Mouse (Mus musculus): ENCODE results near the gene Ppp1r2. TPM values are rescaled to one million over a fixed set of nuclear protein-coding genes. Genes with fewer than 3 reads are reported as not detected.

Ppp1r2 gene
- total RNA-seq, 2 experiments from 2014 or later = 76.9 to 79.3 TPM

DNA sequence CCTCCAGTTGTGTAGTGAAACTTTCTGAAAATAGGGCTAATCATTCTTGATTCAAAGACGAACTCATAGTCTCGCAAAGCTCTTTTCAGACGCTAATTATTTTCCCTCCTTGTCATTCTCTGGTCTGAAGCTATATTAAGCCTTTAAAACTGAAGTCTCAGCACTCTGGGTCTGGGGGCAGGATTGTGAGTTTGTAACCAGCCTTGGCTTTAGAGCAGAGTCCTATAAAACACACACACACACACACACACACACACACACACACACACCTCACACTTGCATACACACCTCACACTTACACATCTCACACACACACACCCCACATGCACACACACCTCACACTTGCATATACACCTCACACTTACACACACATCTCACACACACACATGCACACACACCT lies 40.7 kb downstream of the Ppp1r2 start:
- no peak for DNase-seq

DNA sequence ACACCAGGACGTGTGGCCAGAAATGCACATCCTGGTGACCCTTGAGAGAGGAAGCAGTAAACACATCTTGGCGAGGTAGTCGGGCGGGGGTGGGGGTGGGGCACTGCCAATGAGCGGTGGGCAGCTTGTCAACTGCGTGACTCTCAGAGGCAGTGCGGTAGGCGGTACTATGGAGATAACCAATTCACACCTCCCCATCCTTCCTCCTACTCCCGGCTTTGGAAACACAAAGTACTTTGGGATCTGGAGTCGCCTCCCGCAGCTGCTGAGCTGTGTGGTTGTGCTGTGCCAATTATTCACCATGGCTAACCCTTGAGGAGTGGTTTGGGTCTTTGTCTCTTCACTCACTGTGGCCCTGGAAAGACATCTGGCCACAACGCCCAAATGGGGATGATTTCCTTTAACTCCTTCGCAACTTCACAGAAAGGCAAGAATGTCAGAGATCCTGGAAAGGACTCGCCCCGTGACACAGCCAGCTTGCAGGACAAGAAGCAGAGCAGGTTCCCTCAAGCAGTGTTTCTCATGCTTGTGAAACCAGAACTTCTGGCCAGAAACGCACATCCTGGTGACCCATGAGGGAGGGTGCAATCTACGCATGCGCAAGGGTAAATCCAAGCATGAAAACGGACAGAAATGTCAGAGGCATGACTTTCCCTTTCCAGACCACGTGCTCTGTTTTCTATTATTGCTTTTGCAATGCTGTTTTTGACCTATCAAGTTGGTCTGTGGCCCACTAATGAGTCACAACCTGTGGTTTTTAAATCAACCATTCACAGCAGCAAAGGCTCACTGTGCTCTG lies 41.3 kb downstream of the Ppp1r2 start:
- DNase-seq = peak; percentile 65

DNA sequence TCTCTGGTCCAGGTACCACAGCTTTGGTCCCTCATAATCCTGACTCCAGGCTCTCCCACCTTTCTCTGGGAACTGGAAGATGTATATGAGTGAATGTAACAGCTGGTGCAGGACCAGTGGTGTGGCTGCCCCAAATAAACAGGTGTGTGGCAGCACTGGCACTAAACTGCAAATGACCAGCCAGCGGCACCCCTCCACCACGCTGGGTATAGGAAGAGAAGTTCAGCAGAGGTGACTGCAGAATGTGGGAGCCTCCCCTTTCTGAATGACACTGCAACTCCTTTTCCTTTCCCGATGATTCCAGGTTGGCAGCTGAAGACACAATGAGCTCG lies 41.9 kb downstream of the Ppp1r2 start:
- peak; percentile 12 for DNase-seq

DNA sequence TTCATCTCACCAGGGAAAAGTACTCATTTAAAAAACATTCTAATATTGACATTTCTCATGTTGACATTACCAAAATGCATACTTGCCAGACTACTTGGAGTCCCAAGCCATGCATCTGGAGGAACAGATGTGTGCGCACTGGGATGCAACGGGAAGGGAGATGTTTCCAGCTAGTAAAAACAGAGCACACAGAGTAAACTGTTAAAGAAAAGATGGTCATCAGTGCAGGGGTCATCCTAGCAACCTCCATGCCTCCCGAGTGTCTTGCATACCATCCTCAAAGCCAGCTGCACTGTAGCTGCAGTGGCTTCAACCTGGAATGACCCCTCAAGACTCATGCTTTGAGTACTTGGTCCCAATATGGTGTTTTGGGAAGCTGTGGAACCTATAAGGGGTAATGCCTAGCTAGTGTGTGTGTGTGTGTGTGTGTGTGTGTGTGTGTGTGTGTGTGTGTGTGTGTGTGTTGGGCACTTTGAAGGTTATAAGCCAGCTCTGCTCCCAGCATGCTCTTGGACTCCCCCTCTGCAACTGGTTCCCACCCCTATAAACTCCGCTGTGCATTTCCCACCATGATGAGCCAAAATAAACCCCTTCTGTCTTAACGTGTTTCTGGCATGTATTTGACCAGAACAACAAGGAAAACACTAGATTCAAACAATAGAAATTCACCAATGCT lies 42.4 kb downstream of the Ppp1r2 start:
- DNase-seq = no peak

DNA sequence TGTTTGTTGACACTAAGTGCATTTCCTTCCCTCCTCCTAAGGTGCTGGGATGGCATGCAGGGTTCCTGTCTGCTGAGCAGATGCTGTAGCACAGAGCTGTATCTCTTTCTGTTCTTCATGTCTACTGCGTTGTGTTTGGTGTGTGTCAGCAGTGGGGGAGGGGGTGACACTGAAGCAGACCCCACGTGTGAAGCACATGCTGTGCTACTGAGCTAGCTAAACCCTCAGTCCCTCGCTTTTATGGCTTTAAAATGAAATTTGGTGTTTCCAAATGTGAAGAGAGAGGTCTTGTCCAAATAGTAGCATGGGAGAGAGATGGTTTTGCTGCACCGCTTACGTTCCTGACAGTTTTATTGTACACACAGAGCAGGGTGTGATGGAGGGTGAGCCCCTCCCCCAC lies 43.5 kb downstream of the Ppp1r2 start:
- DNase-seq = no peak

DNA sequence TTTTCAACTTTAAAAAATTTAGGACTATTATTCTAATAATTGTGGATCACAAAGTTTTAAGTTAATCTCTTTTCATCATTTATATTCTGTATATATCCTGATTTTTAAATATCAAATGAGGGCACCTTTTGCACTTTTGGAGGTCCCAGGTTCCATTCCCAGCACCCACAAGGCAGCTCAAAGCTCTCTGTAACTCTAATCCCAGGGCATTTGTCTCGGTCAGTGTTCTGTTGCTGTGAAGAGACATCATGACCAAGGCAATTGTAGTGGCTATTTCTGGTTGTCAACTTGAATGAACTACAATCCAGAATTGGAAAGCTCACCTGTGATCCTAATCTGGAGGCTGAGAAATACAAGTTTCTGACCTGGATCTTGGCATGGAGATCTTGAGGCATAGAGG lies 47.3 kb downstream of the Ppp1r2 start:
- DNase-seq = no peak

DNA sequence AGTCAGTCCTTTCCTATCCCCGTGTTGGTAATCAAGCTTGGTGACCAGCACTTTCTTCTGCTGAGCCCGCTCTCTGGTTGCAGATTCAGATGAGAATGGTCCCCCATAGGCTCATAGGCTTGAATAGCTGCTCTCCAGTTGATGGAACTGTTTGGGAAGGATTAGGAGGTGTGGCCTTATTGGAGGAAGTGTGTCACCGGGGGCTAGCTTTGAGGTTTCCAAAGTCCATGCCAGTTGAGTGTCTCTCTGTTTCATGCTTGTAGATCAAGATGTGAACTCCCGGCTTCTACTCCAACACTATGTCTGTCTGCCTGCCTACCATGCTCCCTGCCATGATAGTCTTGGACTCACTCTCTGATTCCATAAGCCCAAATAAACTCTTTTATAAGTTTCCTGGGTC lies 59.8 kb downstream of the Ppp1r2 start:
- DNase-seq = no peak

DNA sequence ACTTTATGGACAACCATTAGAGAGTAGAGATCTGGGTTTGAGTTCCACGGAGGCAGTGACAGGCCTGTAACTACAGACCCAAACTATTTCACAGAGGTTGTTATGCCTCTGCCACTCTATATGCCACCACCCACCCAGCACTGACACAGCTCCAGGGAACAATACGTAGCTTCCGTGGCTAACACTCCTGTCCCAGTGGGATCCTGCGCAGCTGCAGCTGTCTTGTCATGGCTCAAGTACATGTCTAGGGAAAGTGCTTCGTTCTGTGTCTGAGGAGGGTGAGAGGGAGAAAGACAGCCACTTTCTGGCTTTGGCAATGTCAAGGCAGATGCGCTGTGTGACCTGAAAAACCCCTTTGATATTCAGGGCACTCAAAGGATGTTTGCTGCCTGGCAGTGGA lies 61.6 kb downstream of the Ppp1r2 start:
- no peak for DNase-seq

DNA sequence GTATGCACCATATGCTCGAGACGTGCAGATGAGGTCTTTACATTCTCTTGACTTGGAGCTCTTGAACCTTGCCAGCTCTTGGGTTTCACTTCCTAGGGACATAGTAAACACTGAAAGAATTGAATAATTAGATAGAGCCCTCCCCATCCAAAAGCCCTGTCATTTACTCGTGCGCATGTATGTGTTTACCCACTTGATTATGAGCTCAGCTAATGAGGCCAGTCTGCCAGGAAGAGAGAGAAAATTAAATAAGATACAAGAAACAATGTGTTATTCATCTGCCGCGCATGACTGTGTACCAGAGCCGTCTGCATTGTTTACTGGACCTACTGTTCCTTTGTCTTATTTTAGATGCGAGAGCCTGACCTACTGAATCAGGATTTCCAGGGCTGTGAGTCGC lies 63.6 kb downstream of the Ppp1r2 start:
- no peak for DNase-seq

DNA sequence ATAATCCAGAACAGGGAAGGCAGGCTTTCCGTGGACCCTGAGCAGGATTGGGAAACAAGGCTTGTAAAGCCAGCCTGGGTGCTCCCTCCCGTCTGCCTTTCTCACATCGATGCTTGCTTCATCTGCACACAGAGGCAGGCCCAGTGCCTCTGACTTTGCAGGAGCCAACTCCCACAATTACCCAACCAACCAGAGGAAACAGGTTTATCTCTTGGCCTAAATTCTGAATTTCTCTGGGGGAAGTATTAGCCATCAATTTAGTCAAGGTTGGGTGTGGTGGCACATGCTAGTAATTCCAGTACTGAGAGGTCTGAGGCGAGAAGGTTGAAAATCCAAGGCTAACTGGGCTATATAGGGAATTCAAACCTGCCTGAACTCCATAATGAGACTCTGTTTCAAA lies 64.6 kb downstream of the Ppp1r2 start:
- no peak for DNase-seq

DNA sequence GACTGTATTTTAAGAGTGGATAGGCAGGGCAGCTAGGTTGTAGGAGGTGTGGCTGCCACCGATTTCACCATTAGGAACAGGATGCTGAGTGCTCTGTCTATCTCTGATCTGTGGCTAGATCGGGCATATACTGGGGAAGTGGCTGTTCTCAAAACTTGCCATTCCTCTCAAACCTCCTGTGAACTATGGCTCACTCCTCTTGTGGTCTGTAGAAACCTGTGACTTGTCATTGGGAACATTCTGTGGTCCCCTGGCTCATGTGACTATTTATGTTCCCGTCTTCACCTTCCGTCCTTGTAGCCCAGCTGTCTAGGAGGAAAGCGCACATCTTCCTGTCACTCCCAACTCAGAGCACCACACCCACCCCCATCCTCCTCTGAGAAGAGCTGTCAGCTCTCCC lies 65.2 kb downstream of the Ppp1r2 start:
- DNase-seq = no peak

DNA sequence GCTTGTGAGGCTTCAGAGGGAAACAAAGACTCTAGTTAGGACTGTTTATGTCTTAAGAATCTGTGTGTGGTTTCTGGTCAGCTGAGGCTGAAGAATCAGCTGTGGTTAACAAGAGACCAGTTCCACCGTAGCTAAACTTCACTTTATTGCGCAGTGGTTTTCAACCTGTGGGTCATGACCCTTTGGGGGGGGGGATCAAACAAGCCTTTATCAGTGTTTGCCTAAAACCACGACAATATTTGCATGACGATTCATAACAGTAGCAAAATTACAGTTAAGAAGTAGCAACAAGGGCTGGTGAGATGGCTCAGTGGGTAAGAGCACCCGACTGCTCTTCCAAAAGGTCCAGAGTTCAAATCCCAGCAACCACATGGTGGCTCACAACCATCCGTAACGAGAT lies 69.4 kb downstream of the Ppp1r2 start:
- DNase-seq = no peak

DNA sequence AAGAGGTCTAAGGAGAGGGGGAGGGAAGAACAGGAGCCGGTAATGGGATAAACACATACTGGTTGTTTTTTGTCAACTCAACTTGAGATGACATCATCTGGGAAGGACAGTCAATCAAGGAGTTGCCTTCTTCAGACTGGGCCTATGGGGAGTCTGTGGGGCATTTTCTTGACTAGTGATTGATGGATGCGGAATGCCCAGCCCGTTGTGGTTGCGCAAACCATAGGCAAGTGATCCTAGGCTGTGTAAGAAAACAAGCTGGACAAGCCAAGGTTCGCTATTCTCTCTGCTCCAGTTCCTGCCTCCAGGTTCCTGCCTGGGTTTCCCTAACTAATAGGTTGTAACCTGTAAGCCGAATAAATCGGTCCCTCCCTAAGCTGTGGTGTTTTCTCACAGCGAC lies 69.9 kb downstream of the Ppp1r2 start:
- DNase-seq = no peak

DNA sequence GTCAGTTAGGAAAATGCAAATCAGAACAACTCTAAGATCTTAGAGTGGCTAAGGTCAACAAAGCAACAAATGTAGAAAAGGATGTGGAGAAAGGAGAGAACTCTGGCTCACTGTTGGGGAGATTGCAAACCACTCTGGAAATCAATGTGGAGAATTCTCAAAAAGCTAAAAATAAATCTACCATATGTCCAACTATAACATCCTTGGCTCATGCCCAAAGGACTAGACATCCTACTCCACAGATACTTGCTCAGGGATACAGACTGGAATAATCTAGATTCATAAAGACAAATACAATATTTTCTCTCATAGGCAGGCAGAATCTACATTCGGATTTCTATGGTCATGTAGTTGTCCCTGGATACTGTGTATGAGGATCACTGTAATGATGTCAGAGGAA lies 70.9 kb downstream of the Ppp1r2 start:
- DNase-seq = no peak

DNA sequence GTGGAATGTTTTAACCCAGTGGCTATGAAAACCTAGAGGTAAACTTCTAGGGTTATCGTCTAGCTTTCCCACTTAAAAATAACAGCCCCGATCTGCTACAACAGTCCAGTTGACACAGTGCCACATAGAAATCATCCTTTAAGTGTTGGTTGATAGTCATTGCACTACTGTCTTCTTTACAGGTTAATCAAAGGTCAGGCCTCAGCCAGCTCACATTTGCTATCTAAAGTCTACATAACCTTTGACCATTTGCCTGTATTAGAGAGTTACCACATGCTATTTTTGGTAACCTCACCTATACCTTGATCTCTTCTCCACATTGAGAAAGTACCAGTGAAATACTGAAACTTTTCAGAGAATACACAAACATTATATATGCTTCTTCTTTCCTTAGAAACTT lies 73.4 kb downstream of the Ppp1r2 start:
- no peak for DNase-seq

Small RNA genes lying within 50 kb of the gene (microRNA-seq; reads per million reads assigned to microRNA genes)
- 0 reads per million in 2 experiments for gene Gm27415

Other genes with a start within 250 kb of the Ppp1r2 start
- 1 to 10 TPM; 8.8 to 9.8 TPM for gene Xxylt1, start 193.8 kb downstream of the Ppp1r2 start, total RNA-seq (2021)
- 10 to 100 TPM; 21.1 to 23.8 TPM for gene Acap2, start 74.0 kb downstream of the Ppp1r2 start, total RNA-seq (2021)
- gene Apod, start 39.5 kb upstream of the Ppp1r2 start, total RNA-seq (2021) = 10 to 100 TPM; 14.0 to 18.3 TPM
- 1 to 10 TPM; 1.5 to 3.0 TPM for gene Bdh1, start 147.0 kb upstream of the Ppp1r2 start, total RNA-seq (2021)